Comparison of ENCODE assay signal across 24 mouse cellular contexts in the genomic region with DNA sequence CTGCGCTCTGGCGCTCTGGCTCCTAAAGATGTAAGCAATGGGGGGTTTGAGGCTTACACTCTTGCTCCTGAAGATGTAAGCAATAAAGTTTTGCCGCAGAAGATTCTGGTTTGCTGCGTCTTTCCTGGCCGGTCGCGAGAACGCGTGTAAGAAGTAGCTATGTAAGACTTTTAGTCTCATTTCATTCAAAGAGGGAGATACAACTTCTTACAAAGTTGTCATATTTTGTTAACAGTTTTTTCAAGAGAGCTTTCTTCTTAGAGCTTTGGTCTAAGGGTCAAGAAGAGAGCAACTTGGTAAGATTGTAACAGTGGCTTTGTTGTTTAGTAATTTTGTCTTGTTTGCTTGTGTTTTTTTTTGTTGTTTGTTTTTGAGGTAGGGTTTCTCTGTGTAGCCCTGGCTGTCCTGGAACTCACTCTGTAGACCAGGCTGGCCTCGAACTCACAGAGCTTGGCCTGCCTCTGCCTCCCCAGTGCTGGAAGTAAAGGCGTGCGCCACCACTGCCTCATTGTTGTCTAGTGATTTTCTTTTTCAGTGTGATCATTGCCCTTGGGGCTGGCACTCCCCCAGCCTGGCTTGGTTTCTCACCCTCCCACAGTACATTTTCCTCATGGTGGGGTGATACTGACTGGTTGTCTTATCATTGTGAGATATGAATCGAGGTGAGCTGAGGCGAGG.
A peak's percentile ranks its signal among the peaks of the same experiment; 100 is the strongest.
DNase-seq lines count a peak whose midpoint lies in the region; ATAC-seq and TF ChIP-seq lines count a peak whose summit lies in the region.
"Had no signal": no experiment of that assay in that cellular context is flagged by ENCODE, and none has a peak within 500 bp of the region (broad histone marks: within the 10 kb centered on the region; RNA-seq: fewer than 3 reads in every experiment).

No protein-coding gene starts in this region.

- TF ChIP-seq POLR2A in small intestine, adult 2 months (IDR thresholded peaks at IDR 0.05; ENCODE audit: low read depth, low read length), result no peak

- no peaks in the 10 kb centered on the region for H3K36me3 ChIP-seq in small intestine, adult 2 months (ENCODE audit: control insufficient read depth, insufficient read depth, low read length)
- no peaks in the 10 kb centered on the region for H3K36me3 ChIP-seq in midbrain, postnatal 0 days (ENCODE audit: insufficient read depth, low read length)
- H3K36me3 ChIP-seq: forebrain, embryonic 10.5 days; heart, embryonic 10.5 days; heart, embryonic 13.5 days had no signal

- no peak for ATAC-seq in midbrain, postnatal 0 days (ENCODE audit: low FRiP score)
- ATAC-seq: forebrain, embryonic 13.5 days; forebrain, embryonic 16.5 days; hindbrain, postnatal 0 days; Patski had no signal

- H3K9ac ChIP-seq in midbrain, postnatal 0 days (replicated peaks; ENCODE audit: low read length, poor library complexity, severe bottlenecking), result no peak overlapping the region
- H3K9ac ChIP-seq: forebrain, embryonic 13.5 days; heart, embryonic 13.5 days; hindbrain, embryonic 14.5 days had no signal

- no peak for TF ChIP-seq CTCF in small intestine, adult 2 months (IDR thresholded peaks at IDR 0.05; ENCODE audit: extremely low read depth, insufficient read length, insufficient replicate concordance, low read depth, low read length)
- TF ChIP-seq CTCF in midbrain, postnatal 0 days (IDR thresholded peaks at IDR 0.05), result no peak

- WGBS in small intestine, adult 2 months, result 72% methylated on average over 14 of the region's 14 CpGs
- 94% methylated on average over 14 of the region's 14 CpGs for WGBS in midbrain, postnatal 0 days

- H3K4me2 ChIP-seq in midbrain, postnatal 0 days (ENCODE audit: low read depth, low read length, poor library complexity, severe bottlenecking), result no peak overlapping the region
- H3K4me2 ChIP-seq: forebrain, embryonic 13.5 days; heart, embryonic 13.5 days; hindbrain, embryonic 14.5 days had no signal

- no peaks in the 10 kb centered on the region for H3K9me3 ChIP-seq in midbrain, postnatal 0 days (ENCODE audit: low read length)
- H3K9me3 ChIP-seq: forebrain, embryonic 10.5 days; forebrain, embryonic 13.5 days; heart, embryonic 10.5 days had no signal

- no peak overlapping the region for H3K4me3 ChIP-seq in small intestine, adult 2 months (ENCODE audit: low read depth, low read length)
- no peak overlapping the region for H3K4me3 ChIP-seq in midbrain, postnatal 0 days (ENCODE audit: low read depth, low read length)
- H3K4me3 ChIP-seq: forebrain, embryonic 10.5 days; forebrain, embryonic 13.5 days; heart, adult 2 months; heart, embryonic 10.5 days; heart, embryonic 13.5 days had no signal

- peaks cover 16% of the 10 kb centered on the region for H3K4me1 ChIP-seq in small intestine, adult 2 months (ENCODE audit: control insufficient read depth, insufficient read depth, insufficient read length, low read length)
- no peaks in the 10 kb centered on the region for H3K4me1 ChIP-seq in midbrain, postnatal 0 days (ENCODE audit: insufficient read depth, low read length)
- H3K4me1 ChIP-seq: forebrain, embryonic 10.5 days; forebrain, embryonic 13.5 days; heart, embryonic 10.5 days; heart, embryonic 13.5 days had no signal

- H3K27ac ChIP-seq in small intestine, adult 2 months (ENCODE audit: insufficient read depth, low read depth, low read length), result peak overlapping the region; percentile 56
- H3K27ac ChIP-seq in midbrain, postnatal 0 days (ENCODE audit: low read depth, low read length), result no peak overlapping the region
- H3K27ac ChIP-seq: forebrain, embryonic 10.5 days; forebrain, embryonic 13.5 days; heart, adult 2 months; heart, embryonic 10.5 days; heart, embryonic 13.5 days; hindbrain, embryonic 14.5 days; hindbrain, postnatal 0 days had no signal

- peak; percentile 32 for DNase-seq in testis, postnatal 14 days (ENCODE audit: low spot score)
- DNase-seq in testis, postnatal 10 days (ENCODE audit: low spot score), result no peak
- DNase-seq in induced T-regulatory cell, adult 2 months (ENCODE audit: low read depth), result peak; percentile 46
- no peak for DNase-seq in cerebellum, adult 9-11 months
- no peak for DNase-seq in midbrain, postnatal 0 days (ENCODE audit: low spot score)
- DNase-seq: adrenal gland, adult 2 months; adrenal gland, postnatal 14 days; cerebellum, adult 11 months; cerebellum, adult 2 months; cerebellum, postnatal 14 days; gastrocnemius, postnatal 10 days; gastrocnemius, postnatal 36 days; heart, adult 2 months; heart, postnatal 14 days; heart, postnatal 4 days had no signal

- no peaks in the 10 kb centered on the region for H3K27me3 ChIP-seq in small intestine, adult 2 months (ENCODE audit: control insufficient read depth, insufficient read depth, low read length)
- no peaks in the 10 kb centered on the region for H3K27me3 ChIP-seq in midbrain, postnatal 0 days (ENCODE audit: insufficient read depth, low read length)
- H3K27me3 ChIP-seq: forebrain, embryonic 13.5 days; heart, embryonic 13.5 days; Patski had no signal

Comparison
In these comparisons a context has a peak if more than half of its experiments do, and no peak if none do; other contexts are left out.
1. DNase-seq: peak in testis, postnatal 14 days (single experiment) and induced T-regulatory cell, adult 2 months (single experiment); none in testis, postnatal 10 days (single experiment), cerebellum, adult 9-11 months (single experiment) and midbrain, postnatal 0 days (single experiment).